ENCODE assay signal across 10 mouse cellular contexts in the genomic region with DNA sequence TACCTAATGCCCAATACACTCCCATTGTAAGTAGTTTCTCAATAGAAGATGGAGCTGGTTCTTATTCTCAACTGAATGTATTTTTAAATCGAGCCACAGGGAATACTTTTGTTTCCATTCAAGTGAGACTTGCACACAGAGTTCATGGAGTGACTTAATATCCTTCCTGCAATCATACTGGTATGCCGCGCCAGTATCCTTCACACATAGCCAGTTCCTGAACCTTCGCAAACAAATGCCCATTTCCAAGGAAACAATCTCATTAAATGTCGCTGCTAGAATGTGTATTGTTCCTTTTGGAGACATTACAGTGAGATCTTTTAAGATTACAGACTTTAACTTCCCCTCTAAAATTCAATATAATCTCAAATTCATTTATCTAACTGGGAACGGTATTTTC. TPM values are rescaled to one million over a fixed set of nuclear protein-coding genes. Genes with fewer than 3 reads are reported as not detected.
A peak's percentile ranks its signal among the peaks of the same experiment; 100 is the strongest.
DNase-seq lines count a peak whose midpoint lies in the region; ATAC-seq and TF ChIP-seq lines count a peak whose summit lies in the region.
"Had no signal": no experiment of that assay in that cellular context is flagged by ENCODE, and none has a peak within 500 bp of the region (broad histone marks: within the 10 kb centered on the region; RNA-seq: fewer than 3 reads in every experiment).

No protein-coding gene starts in this region.

- H3K4me1 ChIP-seq in hindbrain, embryonic 13.5 days (replicated peaks): peaks cover 4% of the 10 kb centered on the region; the same call in 1 of the 2 replicates
- H3K4me1 ChIP-seq in hindbrain, embryonic 10.5 days (replicated peaks): peaks cover 14% of the 10 kb centered on the region
- peaks cover 26% of the 10 kb centered on the region for H3K4me1 ChIP-seq in liver, adult 2 months (ENCODE audit: control insufficient read depth, insufficient read depth, low read length)
- H3K4me1 ChIP-seq in liver, embryonic 11.5 days (replicated peaks; ENCODE audit: control insufficient read depth, insufficient read depth, low read length): 0 out of 2 replicates have a peak, but pooled peaks cover 3% of the 10 kb centered on the region
- peaks cover 16% of the 10 kb centered on the region for H3K4me1 ChIP-seq in limb, embryonic 13.5 days
- no peaks in the 10 kb centered on the region for H3K4me1 ChIP-seq in neural tube, embryonic 14.5 days (ENCODE audit: control insufficient read depth, insufficient read depth, low read length)

- H3K27ac ChIP-seq in hindbrain, embryonic 13.5 days: no peak overlapping the region
- H3K27ac ChIP-seq in hindbrain, embryonic 10.5 days: no peak overlapping the region
- 0 out of 2 replicates have a peak overlapping the region, but pooled peaks have one; percentile 24 for H3K27ac ChIP-seq in liver, adult 2 months (replicated peaks; ENCODE audit: insufficient read depth, low read depth, low read length)
- H3K27ac ChIP-seq in liver, embryonic 11.5 days (ENCODE audit: low read depth, low read length): no peak overlapping the region
- no peak overlapping the region for H3K27ac ChIP-seq in limb, embryonic 13.5 days
- H3K27ac ChIP-seq in neural tube, embryonic 14.5 days (ENCODE audit: low read depth, low read length): no peak overlapping the region
- H3K27ac ChIP-seq: midbrain, embryonic 13.5 days had no signal

- no peak overlapping the region for H3K4me3 ChIP-seq in hindbrain, embryonic 13.5 days
- H3K4me3 ChIP-seq in hindbrain, embryonic 10.5 days: no peak overlapping the region
- H3K4me3 ChIP-seq in liver, adult 2 months (ENCODE audit: insufficient read depth, low read depth, low read length): peak overlapping the region; percentile 70
- no peak overlapping the region for H3K4me3 ChIP-seq in liver, embryonic 11.5 days (ENCODE audit: low read depth, low read length)
- H3K4me3 ChIP-seq in limb, embryonic 13.5 days: peak overlapping the region; percentile 68; the same call in 1 of the 2 replicates
- peak overlapping the region; percentile 50; the same call in 1 of the 2 replicates for H3K4me3 ChIP-seq in neural tube, embryonic 14.5 days (ENCODE audit: low read depth, low read length)

- no peak for TF ChIP-seq CTCF in liver, adult 2 months (IDR thresholded peaks at IDR 0.05; ENCODE audit: low read depth, low read length)

- peaks cover 23% of the 10 kb centered on the region for H3K79me2 ChIP-seq in liver, adult 2 months (ENCODE audit: control insufficient read depth, insufficient read depth, low read length)

- ATAC-seq in hindbrain, embryonic 13.5 days (ENCODE audit: low FRiP score): no peak
- no peak for ATAC-seq in liver, embryonic 11.5 days (replicated peaks; ENCODE audit: low FRiP score)
- no peak for ATAC-seq in limb, embryonic 13.5 days (ENCODE audit: low FRiP score, low read depth)
- ATAC-seq in neural tube, embryonic 14.5 days (ENCODE audit: low read depth): no peak
- ATAC-seq in CD4-positive, CD25-positive, alpha-beta regulatory T cell, adult 4 months: no peak
- ATAC-seq: midbrain, embryonic 13.5 days had no signal

- H3K36me3 ChIP-seq in hindbrain, embryonic 13.5 days: no peaks in the 10 kb centered on the region
- no peaks in the 10 kb centered on the region for H3K36me3 ChIP-seq in hindbrain, embryonic 10.5 days
- no peaks in the 10 kb centered on the region for H3K36me3 ChIP-seq in liver, adult 2 months (ENCODE audit: control insufficient read depth, insufficient read depth, low read length)
- H3K36me3 ChIP-seq in liver, embryonic 11.5 days (ENCODE audit: control insufficient read depth, insufficient read depth, low read length): no peaks in the 10 kb centered on the region
- H3K36me3 ChIP-seq in limb, embryonic 13.5 days: no peaks in the 10 kb centered on the region
- H3K36me3 ChIP-seq in neural tube, embryonic 14.5 days (ENCODE audit: control insufficient read depth, insufficient read depth, low read length): no peaks in the 10 kb centered on the region
- H3K36me3 ChIP-seq: midbrain, embryonic 13.5 days had no signal

- peak overlapping the region; percentile 65; the same call in 1 of the 2 replicates for H3K4me2 ChIP-seq in hindbrain, embryonic 13.5 days
- no peak overlapping the region for H3K4me2 ChIP-seq in liver, embryonic 11.5 days
- H3K4me2 ChIP-seq in limb, embryonic 13.5 days (replicated peaks): peak overlapping the region; percentile 91
- H3K4me2 ChIP-seq in neural tube, embryonic 14.5 days (ENCODE audit: low read depth, low read length): no peak overlapping the region

- no peak for DNase-seq in hindbrain, embryonic 10.5 days (ENCODE audit: low spot score)
- DNase-seq in liver, adult 2 months (ENCODE audit: extremely low read depth, low read depth, low spot score): peak; percentile 61
- DNase-seq in liver, embryonic 11.5 days (ENCODE audit: low spot score): no peak
- DNase-seq: cerebellum, postnatal 25 days; thymus, adult 2 months had no signal

- 81% methylated on average over 6 of the region's 6 CpGs for WGBS in hindbrain, embryonic 13.5 days
- WGBS in hindbrain, embryonic 10.5 days: 88% methylated on average over 6 of the region's 6 CpGs
- 14% methylated on average over 6 of the region's 6 CpGs for WGBS in liver, adult 2 months
- WGBS in liver, embryonic 11.5 days: 85% methylated on average over 6 of the region's 6 CpGs
- 87% methylated on average over 6 of the region's 6 CpGs for WGBS in limb, embryonic 13.5 days
- WGBS in neural tube, embryonic 14.5 days: 76% methylated on average over 6 of the region's 6 CpGs

- H3K27me3 ChIP-seq in hindbrain, embryonic 13.5 days: peaks cover 12% of the 10 kb centered on the region
- 0 out of 2 replicates have a peak, but pooled peaks cover 9% of the 10 kb centered on the region for H3K27me3 ChIP-seq in hindbrain, embryonic 10.5 days (ENCODE audit: insufficient read depth, poor library complexity, severe bottlenecking)
- H3K27me3 ChIP-seq in liver, adult 2 months (ENCODE audit: control insufficient read depth, insufficient read depth, low read length): no peaks in the 10 kb centered on the region
- H3K27me3 ChIP-seq in liver, embryonic 11.5 days (replicated peaks; ENCODE audit: control insufficient read depth, insufficient read depth, low read length): no peaks in the 10 kb centered on the region
- H3K27me3 ChIP-seq in limb, embryonic 13.5 days: no peaks in the 10 kb centered on the region
- no peaks in the 10 kb centered on the region for H3K27me3 ChIP-seq in neural tube, embryonic 14.5 days (ENCODE audit: control insufficient read depth, insufficient read depth, low read length)

- H3K9me3 ChIP-seq in hindbrain, embryonic 13.5 days: no peaks in the 10 kb centered on the region
- H3K9me3 ChIP-seq in hindbrain, embryonic 10.5 days: no peaks in the 10 kb centered on the region
- H3K9me3 ChIP-seq in liver, embryonic 11.5 days (ENCODE audit: control insufficient read depth, low read length): no peaks in the 10 kb centered on the region
- no peaks in the 10 kb centered on the region for H3K9me3 ChIP-seq in limb, embryonic 13.5 days
- H3K9me3 ChIP-seq in neural tube, embryonic 14.5 days (ENCODE audit: control insufficient read depth, low read length): no peaks in the 10 kb centered on the region
- H3K9me3 ChIP-seq: midbrain, embryonic 13.5 days had no signal

- no peak overlapping the region for H3K9ac ChIP-seq in hindbrain, embryonic 13.5 days
- peak overlapping the region; percentile 38; the same call in 1 of the 2 replicates for H3K9ac ChIP-seq in liver, adult 2 months (ENCODE audit: low read depth, low read length)
- H3K9ac ChIP-seq in liver, embryonic 11.5 days (ENCODE audit: low read depth, low read length): no peak overlapping the region
- no peak overlapping the region for H3K9ac ChIP-seq in limb, embryonic 13.5 days
- H3K9ac ChIP-seq in neural tube, embryonic 14.5 days (replicated peaks; ENCODE audit: low read depth, low read length): no peak overlapping the region
- H3K9ac ChIP-seq: midbrain, embryonic 13.5 days had no signal

- TF ChIP-seq POLR2A in liver, adult 2 months (IDR thresholded peaks at IDR 0.05; ENCODE audit: extremely low read depth, insufficient read depth, low read length): no peak

RNA-seq across cellular contexts. Expression of a gene that starts 45.0 kb away (rescaled TPM):
- polyA plus RNA-seq in hindbrain, embryonic 13.5 days (2015; fragmentation: Nextera tagmentation; extraction: Ambion mirVana): 7.1 and 7.9 TPM in 2 replicates
- 3.4 and 5.0 TPM in 2 replicates for polyA plus RNA-seq in hindbrain, embryonic 10.5 days (2016; fragmentation: Nextera tagmentation; extraction: Ambion mirVana)
- 21.3 and 25.0 TPM in 2 replicates for total RNA-seq in liver, adult 2 months (2014; rRNA removed)
- polyA plus RNA-seq in liver, adult 2 months (2012; rRNA removed): 7.8 and 7.9 TPM in 2 replicates
- 2.3 and 2.8 TPM in 2 replicates for polyA plus RNA-seq in liver, embryonic 11.5 days (2014; fragmentation: Nextera tagmentation; extraction: Ambion mirVana)
- polyA plus RNA-seq in limb, embryonic 13.5 days (2015; fragmentation: Nextera tagmentation; extraction: Ambion mirVana): 10.6 and 10.9 TPM in 2 replicates
- polyA plus RNA-seq in neural tube, embryonic 14.5 days (2014; fragmentation: Nextera tagmentation; extraction: Ambion mirVana): 2.7 and 7.1 TPM in 2 replicates
- not detected for polyA plus RNA-seq in CD4-positive, CD25-positive, alpha-beta regulatory T cell, adult 4 months (2017; shearing (Covaris generic))

Comparison
In these comparisons a context has a peak if more than half of its experiments do, and no peak if none do; other contexts are left out.
1. H3K4me3 ChIP-seq: peak in liver, adult 2 months (single experiment), limb, embryonic 13.5 days (single experiment) and neural tube, embryonic 14.5 days (single experiment); none in hindbrain, embryonic 13.5 days (single experiment), hindbrain, embryonic 10.5 days (single experiment) and liver, embryonic 11.5 days (single experiment).
2. H3K4me2 ChIP-seq: peak in hindbrain, embryonic 13.5 days (single experiment) and limb, embryonic 13.5 days (single experiment); none in liver, embryonic 11.5 days (single experiment) and neural tube, embryonic 14.5 days (single experiment).